Mouse (Mus musculus): Measurements from ENCODE around the gene Extl2. TPM values are rescaled to one million over a fixed set of nuclear protein-coding genes. Genes with fewer than 3 reads are reported as not detected.

Extl2 gene
- polyA plus RNA-seq, 1 experiment, result 5.6 TPM

- Histone ChIP-seq H3K36me3 (ENCODE audit: control insufficient read depth, insufficient read depth, low read length) (no peaks in the 10 kb centered on the region), H3K27me3 (ENCODE audit: control insufficient read depth, insufficient read depth, low read length) (no peaks in the 10 kb centered on the region), H3K27ac (ENCODE audit: control insufficient read depth, insufficient read depth, low read depth, low read length) (no peak overlapping the region), H3K4me1 (ENCODE audit: control insufficient read depth, insufficient read depth, low read length) (no peaks in the 10 kb centered on the region), H3K4me3 (ENCODE audit: control insufficient read depth, low read depth, low read length) (no peak overlapping the region)
- TF ChIP-seq POLR2A (IDR thresholded peaks at IDR 0.05; ENCODE audit: control insufficient read depth, low read depth, low read length), result no peak
- no peak for TF ChIP-seq CTCF (IDR thresholded peaks at IDR 0.05; ENCODE audit: control insufficient read depth, insufficient read depth, insufficient replicate concordance, low read depth, low read length)
Measured at GRCm38 (mm10) chr3:115971045-115971785, 36.0 kb upstream of the Extl2 start.

- H3K27me3 ChIP-seq (ENCODE audit: control insufficient read depth, insufficient read depth, low read length), result no peaks in the 10 kb centered on the region
Measured at GRCm38 (mm10) chr3:115971891-115972646, 35.2 kb upstream of the Extl2 start.

DNA sequence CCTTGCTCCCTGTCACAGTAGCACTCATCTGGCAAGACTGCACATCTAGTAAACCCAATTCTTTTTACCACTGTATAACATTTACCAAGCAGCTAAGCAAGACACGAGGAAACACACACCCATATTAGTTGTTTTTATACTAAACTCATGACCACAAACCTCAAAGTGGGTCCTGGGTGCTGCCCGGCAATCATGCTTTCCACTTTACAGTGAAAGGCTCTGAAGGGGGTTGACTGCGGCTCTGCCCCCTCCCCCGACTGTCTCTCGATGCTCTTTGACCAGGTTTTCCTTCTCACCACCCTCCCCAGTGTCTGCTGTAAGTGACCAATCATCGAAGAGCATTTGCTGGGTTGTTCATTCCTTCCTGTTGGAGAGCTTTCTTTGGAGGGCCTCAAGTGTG is 33.0 kb upstream of the Extl2 start:
- H3K4me3 ChIP-seq (ENCODE audit: control insufficient read depth, low read depth, low read length), result no peak overlapping the region
- no peaks in the 10 kb centered on the region for H3K4me1 ChIP-seq (ENCODE audit: control insufficient read depth, insufficient read depth, low read length)
- no peaks in the 10 kb centered on the region for H3K27me3 ChIP-seq (ENCODE audit: control insufficient read depth, insufficient read depth, low read length)
- TF ChIP-seq POLR2A (IDR thresholded peaks at IDR 0.05; ENCODE audit: control insufficient read depth, low read depth, low read length), result no peak
- no peak for TF ChIP-seq CTCF (IDR thresholded peaks at IDR 0.05; ENCODE audit: control insufficient read depth, insufficient read depth, insufficient replicate concordance, low read depth, low read length)
- no peaks in the 10 kb centered on the region; the same call in 1 of the 2 replicates for H3K36me3 ChIP-seq (ENCODE audit: control insufficient read depth, insufficient read depth, low read length)
- H3K27ac ChIP-seq (ENCODE audit: control insufficient read depth, insufficient read depth, low read depth, low read length), result no peak overlapping the region

More at GRCm38 (mm10) chr3:115971891-115972646, 35.2 kb upstream of the Extl2 start:
- TF ChIP-seq CTCF (IDR thresholded peaks at IDR 0.05; ENCODE audit: control insufficient read depth, insufficient read depth, insufficient replicate concordance, low read depth, low read length), result no peak
- TF ChIP-seq POLR2A (IDR thresholded peaks at IDR 0.05; ENCODE audit: control insufficient read depth, low read depth, low read length), result no peak
- Histone ChIP-seq H3K27ac (ENCODE audit: control insufficient read depth, insufficient read depth, low read depth, low read length) (no peak overlapping the region), H3K4me3 (ENCODE audit: control insufficient read depth, low read depth, low read length) (no peak overlapping the region), H3K4me1 (ENCODE audit: control insufficient read depth, insufficient read depth, low read length) (no peaks in the 10 kb centered on the region), H3K36me3 (ENCODE audit: control insufficient read depth, insufficient read depth, low read length) (no peaks in the 10 kb centered on the region; the same call in 1 of the 2 replicates)

- TF ChIP-seq POLR2A (IDR thresholded peaks at IDR 0.05; ENCODE audit: control insufficient read depth, low read depth, low read length), result no peak
- no peak for TF ChIP-seq CTCF (IDR thresholded peaks at IDR 0.05; ENCODE audit: control insufficient read depth, insufficient read depth, insufficient replicate concordance, low read depth, low read length)
- no peak overlapping the region for H3K4me3 ChIP-seq (ENCODE audit: control insufficient read depth, low read depth, low read length)
- no peaks in the 10 kb centered on the region; the same call in 1 of the 2 replicates for H3K36me3 ChIP-seq (ENCODE audit: control insufficient read depth, insufficient read depth, low read length)
- H3K27me3 ChIP-seq (ENCODE audit: control insufficient read depth, insufficient read depth, low read length), result no peaks in the 10 kb centered on the region
- H3K4me1 ChIP-seq (ENCODE audit: control insufficient read depth, insufficient read depth, low read length), result no peaks in the 10 kb centered on the region
- H3K27ac ChIP-seq (ENCODE audit: control insufficient read depth, insufficient read depth, low read depth, low read length), result no peak overlapping the region
Measured at GRCm38 (mm10) chr3:115974995-115975394, 32.3 kb upstream of the Extl2 start.

GRCm38 (mm10) chr3:115979000-115979399 is 28.3 kb upstream of the Extl2 start:
- no peaks in the 10 kb centered on the region; the same call in 1 of the 2 replicates for H3K36me3 ChIP-seq (ENCODE audit: control insufficient read depth, insufficient read depth, low read length)
- TF ChIP-seq POLR2A (IDR thresholded peaks at IDR 0.05; ENCODE audit: control insufficient read depth, low read depth, low read length) (no peak), CTCF (IDR thresholded peaks at IDR 0.05; ENCODE audit: control insufficient read depth, insufficient read depth, insufficient replicate concordance, low read depth, low read length) (no peak)

DNA sequence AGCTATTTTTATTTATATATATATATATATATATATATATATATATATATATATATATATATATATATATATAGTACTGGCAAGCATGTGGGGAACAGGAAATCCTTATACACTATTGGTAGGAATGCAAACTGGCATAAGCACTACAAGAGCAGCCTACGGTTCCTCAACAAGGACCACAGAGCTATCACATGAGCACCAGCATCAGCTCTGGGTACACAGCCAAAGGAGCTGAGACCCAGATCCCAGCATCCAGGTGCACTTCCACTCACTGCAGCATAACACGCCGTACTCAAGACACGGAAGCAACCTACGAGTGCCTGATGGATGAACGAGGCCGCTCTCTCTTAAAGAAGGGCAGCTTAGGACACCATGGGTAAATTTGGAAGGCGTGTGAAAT is 24.0 kb upstream of the Extl2 start:
- no peaks in the 10 kb centered on the region for H3K36me3 ChIP-seq (ENCODE audit: control insufficient read depth, insufficient read depth, low read length)

More at GRCm38 (mm10) chr3:115979000-115979399, 28.3 kb upstream of the Extl2 start:
- H3K27me3 ChIP-seq (ENCODE audit: control insufficient read depth, insufficient read depth, low read length), result no peaks in the 10 kb centered on the region
- H3K4me1 ChIP-seq (ENCODE audit: control insufficient read depth, insufficient read depth, low read length), result no peaks in the 10 kb centered on the region
- no peak overlapping the region for H3K4me3 ChIP-seq (ENCODE audit: control insufficient read depth, low read depth, low read length)
- H3K27ac ChIP-seq (ENCODE audit: control insufficient read depth, insufficient read depth, low read depth, low read length), result no peak overlapping the region

DNA sequence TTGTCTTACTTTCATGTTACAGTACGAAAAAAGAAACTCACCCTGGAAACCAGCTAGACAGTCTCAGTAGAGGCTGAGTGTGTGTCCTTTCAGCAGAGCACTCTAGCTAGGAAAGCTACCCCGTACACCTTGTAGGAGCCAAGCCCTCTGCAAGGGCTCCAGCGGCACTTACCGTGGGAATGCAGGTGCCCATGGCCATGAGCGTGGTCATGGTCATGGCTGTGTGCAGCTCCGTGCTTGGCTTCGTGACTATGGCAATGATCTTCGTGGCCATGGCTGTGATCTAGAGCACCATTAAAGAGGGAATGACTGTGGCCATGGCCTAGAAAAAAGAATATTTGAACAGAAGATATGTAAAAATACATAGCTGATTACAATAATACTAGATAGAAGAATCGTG is 22.6 kb upstream of the Extl2 start:
- no peak for TF ChIP-seq POLR2A (IDR thresholded peaks at IDR 0.05; ENCODE audit: control insufficient read depth, low read depth, low read length)
- no peak for TF ChIP-seq CTCF (IDR thresholded peaks at IDR 0.05; ENCODE audit: control insufficient read depth, insufficient read depth, insufficient replicate concordance, low read depth, low read length)
- Histone ChIP-seq H3K27me3 (ENCODE audit: control insufficient read depth, insufficient read depth, low read length) (no peaks in the 10 kb centered on the region), H3K36me3 (ENCODE audit: control insufficient read depth, insufficient read depth, low read length) (no peaks in the 10 kb centered on the region), H3K4me1 (ENCODE audit: control insufficient read depth, insufficient read depth, low read length) (no peaks in the 10 kb centered on the region), H3K4me3 (ENCODE audit: control insufficient read depth, low read depth, low read length) (no peak overlapping the region), H3K27ac (ENCODE audit: control insufficient read depth, insufficient read depth, low read depth, low read length) (no peak overlapping the region)

More for the DNA sequence above, 24.0 kb upstream of the Extl2 start:
- Histone ChIP-seq H3K4me3 (ENCODE audit: control insufficient read depth, low read depth, low read length) (no peak overlapping the region), H3K27me3 (ENCODE audit: control insufficient read depth, insufficient read depth, low read length) (no peaks in the 10 kb centered on the region), H3K27ac (ENCODE audit: control insufficient read depth, insufficient read depth, low read depth, low read length) (no peak overlapping the region), H3K4me1 (ENCODE audit: control insufficient read depth, insufficient read depth, low read length) (no peaks in the 10 kb centered on the region)
- TF ChIP-seq CTCF (IDR thresholded peaks at IDR 0.05; ENCODE audit: control insufficient read depth, insufficient read depth, insufficient replicate concordance, low read depth, low read length), result no peak
- no peak for TF ChIP-seq POLR2A (IDR thresholded peaks at IDR 0.05; ENCODE audit: control insufficient read depth, low read depth, low read length)

Measured in testis, adult 2 months (tissue).